Mouse (Mus musculus) intestine, embryonic 16.5 days (tissue): ENCODE results near the gene Csmd2. TPM values are rescaled to one million over a fixed set of nuclear protein-coding genes. Genes with fewer than 3 reads are reported as not detected.

ENCODE experiments used
- ATAC-seq: fragments of 200-750 bp; cut with Nextera tagmentation; 2 replicates; pipeline ENCODE4 v1.8.0; 2017; ENCODE audit warnings: moderate TSS enrichment, moderate library complexity
- H3K27ac ChIP-seq: fragments of 300-500 bp; sonication (generic); 2 replicates; pipeline ENCODE4 v1.5.1; 2014; ENCODE audit warnings: mild to moderate bottlenecking, low read length
- H3K27me3 ChIP-seq: fragments of 300-500 bp; sonication (generic); replicated peaks from 2 replicates; pipeline ENCODE4 v1.6.1; 2014; ENCODE audit warnings: low read length, control low read depth, mixed read lengths; ENCODE audit not compliant: control insufficient read depth, insufficient read depth
- H3K36me3 ChIP-seq: fragments of 300-500 bp; sonication (generic); 2 replicates; pipeline ENCODE4 v1.6.1; 2014; ENCODE audit warnings: low read length, control low read depth; ENCODE audit not compliant: control insufficient read depth, insufficient read depth
- H3K4me1 ChIP-seq: fragments of 300-500 bp; sonication (generic); 2 replicates; pipeline ENCODE4 v1.6.1; 2014; ENCODE audit warnings: low read length, control low read depth, mixed read lengths; ENCODE audit not compliant: control insufficient read depth, insufficient read depth
- H3K4me2 ChIP-seq: fragments of 300-500 bp; sonication (generic); 2 replicates; pipeline ENCODE4 v1.6.1; 2014; ENCODE audit warnings: low read depth, low read length, control low read depth
- H3K4me3 ChIP-seq: fragments of 300-500 bp; sonication (generic); 2 replicates; pipeline ENCODE4 v1.5.1; 2014; ENCODE audit warnings: mild to moderate bottlenecking, low read length
- H3K9ac ChIP-seq: fragments of 300-500 bp; sonication (generic); 2 replicates; pipeline ENCODE4 v1.6.1; 2014; ENCODE audit warnings: low read depth, low read length
- H3K9me3 ChIP-seq: fragments of 300-500 bp; sonication (generic); 2 replicates; pipeline ENCODE4 v1.6.1; 2016; ENCODE audit warnings: low read length, control low read depth; ENCODE audit not compliant: control insufficient read depth
- WGBS: fragments of 180-500 bp; shearing (Covaris S2); extraction: QIAGEN DNeasy Blood & Tissue Kit; methylation state at CpG from one replicate; pipeline ENCODE4 v1.1.7; 2014; 5-methylcytosine and 5-hydroxymethylcytosine counted together
- polyA plus RNA-seq: library from polyadenylated mRNA; unstranded; fragments of >200 nt; fragmentation: Nextera tagmentation; extraction: Ambion mirVana; gene quantifications from 2 replicates; pipeline ENCODE4 v1.2.1, GENCODE M21; 2015

The Csmd2 gene
- polyA plus RNA-seq, 1 experiment from 2014 or later = 0.09 TPM

DNA sequence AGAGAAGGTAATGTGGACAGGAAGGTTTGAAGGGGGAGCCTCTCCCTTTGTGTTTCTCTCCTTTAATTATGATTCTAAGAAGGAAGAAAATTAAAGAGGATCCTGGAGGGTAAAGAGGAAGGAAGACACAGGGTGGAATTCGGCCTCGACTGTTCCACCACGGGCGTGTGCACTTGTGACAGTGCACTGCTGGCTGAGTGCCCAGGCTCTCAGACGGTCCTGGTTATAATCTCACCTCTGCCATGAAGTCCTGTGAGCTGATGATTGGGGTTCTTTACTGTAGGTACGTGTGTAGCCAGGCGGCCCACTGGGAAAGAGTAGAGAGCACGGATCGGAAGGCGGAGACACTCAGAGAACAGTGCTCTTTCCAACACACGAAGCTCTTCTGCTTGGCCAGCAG, 285.5 kb downstream of the Csmd2 start:
- H3K9me3 ChIP-seq = no peaks in the 10 kb centered on the region

DNA sequence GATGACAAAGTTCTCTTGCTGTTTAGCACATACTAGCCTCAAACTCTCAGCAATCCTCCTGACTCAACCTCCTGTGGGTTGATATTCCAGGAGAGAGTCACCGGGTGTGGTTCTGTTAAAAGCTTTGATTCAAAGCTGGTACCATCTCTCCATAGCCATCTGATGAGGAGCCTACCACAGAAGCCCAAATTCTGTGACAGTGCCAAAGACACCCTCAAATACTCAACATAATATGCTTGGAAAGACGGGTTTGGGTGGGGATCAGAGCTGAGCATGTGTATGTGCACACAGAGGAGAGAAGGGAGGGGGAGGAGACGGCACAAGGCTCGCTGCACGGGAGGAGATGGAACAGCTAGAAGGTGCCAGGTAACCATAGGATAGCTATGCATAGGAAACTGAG, 287.5 kb downstream of the Csmd2 start:
- Histone ChIP-seq H3K4me1 (peaks cover 4% of the 10 kb centered on the region; the same call in 1 of the 2 replicates), H3K27ac (no peak overlapping the region), H3K27me3 (no peaks in the 10 kb centered on the region), H3K4me2 (no peak overlapping the region), H3K36me3 (no peaks in the 10 kb centered on the region), H3K9ac (no peak overlapping the region), H3K9me3 (no peaks in the 10 kb centered on the region), H3K4me3 (no peak overlapping the region)
- ATAC-seq = no peak
- 85% methylated on average over 5 of the region's 5 CpGs for WGBS

More for the DNA sequence above, 285.5 kb downstream of the Csmd2 start:
- Histone ChIP-seq H3K9ac (no peak overlapping the region), H3K36me3 (no peaks in the 10 kb centered on the region), H3K4me1 (peaks cover 11% of the 10 kb centered on the region; the same call in 1 of the 2 replicates), H3K27ac (no peak overlapping the region), H3K4me3 (no peak overlapping the region), H3K4me2 (no peak overlapping the region), H3K27me3 (no peaks in the 10 kb centered on the region)
- WGBS = 62% methylated on average over 11 of the region's 11 CpGs
- ATAC-seq = no peak

DNA sequence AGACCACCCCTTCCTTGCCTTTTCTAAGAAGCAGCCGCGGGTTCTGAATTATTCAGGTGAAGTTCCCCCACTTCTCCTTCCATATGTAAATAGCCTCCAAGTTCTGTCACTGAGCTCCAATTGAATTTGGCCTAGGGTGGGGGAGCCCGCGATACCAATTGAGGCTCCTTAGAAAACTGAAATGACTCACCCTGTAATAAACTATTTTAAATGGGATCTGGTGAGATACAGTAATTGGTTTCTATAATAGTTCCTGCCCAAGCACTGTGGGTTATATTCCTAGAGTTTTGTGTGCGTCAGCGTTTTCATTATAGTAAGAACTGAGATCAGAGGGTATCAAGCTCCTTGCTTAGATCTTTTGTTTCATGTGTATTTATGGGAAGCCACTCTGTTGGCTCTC, 287.9 kb downstream of the Csmd2 start:
- Histone ChIP-seq H3K27ac (no peak overlapping the region), H3K4me2 (no peak overlapping the region), H3K27me3 (no peaks in the 10 kb centered on the region), H3K4me1 (peaks cover 4% of the 10 kb centered on the region; the same call in 1 of the 2 replicates), H3K9ac (no peak overlapping the region), H3K9me3 (no peaks in the 10 kb centered on the region), H3K4me3 (no peak overlapping the region), H3K36me3 (no peaks in the 10 kb centered on the region)
- 72% methylated on average over 6 of the region's 6 CpGs for WGBS
- no peak for ATAC-seq

DNA sequence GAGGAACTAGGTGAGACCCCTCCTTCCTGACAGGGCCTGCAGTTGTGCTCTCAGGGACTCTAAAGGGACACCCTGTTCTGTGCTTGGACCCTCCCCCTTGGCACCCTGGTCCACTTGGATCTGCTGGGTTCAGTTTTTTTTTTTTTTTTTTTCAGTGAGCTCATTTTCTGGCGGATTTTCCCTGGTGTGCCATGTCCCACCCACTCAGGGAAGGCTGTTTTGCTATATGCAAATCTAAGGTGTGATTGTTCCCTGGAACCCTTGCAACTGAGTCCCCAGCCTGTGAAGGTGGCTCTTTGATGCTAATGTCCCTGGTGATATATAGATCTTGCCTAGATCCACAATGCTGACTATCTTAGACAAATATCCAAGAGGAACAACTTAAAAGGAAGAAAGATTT, 297.4 kb downstream of the Csmd2 start:
- Histone ChIP-seq H3K9me3 (no peaks in the 10 kb centered on the region), H3K4me3 (no peak overlapping the region), H3K36me3 (no peaks in the 10 kb centered on the region), H3K9ac (no peak overlapping the region), H3K4me2 (no peak overlapping the region), H3K27ac (no peak overlapping the region), H3K27me3 (no peaks in the 10 kb centered on the region), H3K4me1 (no peaks in the 10 kb centered on the region)
- ATAC-seq = no peak
- 63% methylated on average over 1 of the region's 1 CpGs for WGBS

- WGBS = 64% methylated on average over 7 of the region's 7 CpGs
- Histone ChIP-seq H3K4me2 (no peak overlapping the region), H3K27me3 (no peaks in the 10 kb centered on the region), H3K9me3 (no peaks in the 10 kb centered on the region), H3K36me3 (no peaks in the 10 kb centered on the region), H3K4me3 (no peak overlapping the region), H3K27ac (no peak overlapping the region), H3K9ac (no peak overlapping the region), H3K4me1 (no peaks in the 10 kb centered on the region)
- no peak for ATAC-seq
Measured at GRCm38 (mm10) chr4:128288095-128288494, 300.4 kb downstream of the Csmd2 start.

- Histone ChIP-seq H3K4me1 (no peaks in the 10 kb centered on the region), H3K4me2 (no peak overlapping the region), H3K27ac (no peak overlapping the region), H3K9me3 (no peaks in the 10 kb centered on the region), H3K9ac (no peak overlapping the region), H3K36me3 (no peaks in the 10 kb centered on the region), H3K4me3 (no peak overlapping the region), H3K27me3 (no peaks in the 10 kb centered on the region)
- ATAC-seq = no peak
- WGBS = 76% methylated on average over 8 of the region's 8 CpGs
Measured at GRCm38 (mm10) chr4:128304049-128304448, 316.4 kb downstream of the Csmd2 start.

GRCm38 (mm10) chr4:128306011-128306410, 318.4 kb downstream of the Csmd2 start:
- no peak overlapping the region for H3K4me3 ChIP-seq
- H3K4me1 ChIP-seq = no peaks in the 10 kb centered on the region
- no peaks in the 10 kb centered on the region for H3K36me3 ChIP-seq
- H3K9me3 ChIP-seq = no peaks in the 10 kb centered on the region
- no peak overlapping the region for H3K4me2 ChIP-seq
- no peaks in the 10 kb centered on the region for H3K27me3 ChIP-seq
- no peak overlapping the region for H3K9ac ChIP-seq
- no peak for ATAC-seq
- 88% methylated on average over 8 of the region's 8 CpGs for WGBS
- H3K27ac ChIP-seq = no peak overlapping the region

DNA sequence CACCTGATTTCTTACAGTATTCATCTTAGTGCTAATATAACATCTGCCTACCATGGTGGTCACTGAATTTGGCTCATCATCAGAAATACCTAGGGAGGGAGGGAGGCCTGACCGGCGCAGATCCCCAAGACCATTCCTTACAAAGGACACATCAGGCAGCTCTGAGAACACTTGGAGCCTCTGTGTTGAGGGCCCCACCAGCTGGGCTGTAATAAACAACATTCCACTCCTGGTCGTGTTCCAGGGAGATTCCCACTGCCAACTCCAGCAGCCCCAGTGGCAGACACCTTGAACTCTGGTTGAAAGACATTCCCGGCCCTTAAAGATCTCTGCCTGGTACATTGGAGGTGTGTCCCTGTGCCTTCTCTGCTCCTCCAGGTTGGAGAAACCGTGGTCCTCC, 327.7 kb downstream of the Csmd2 start:
- Histone ChIP-seq H3K4me3 (no peak overlapping the region), H3K9ac (no peak overlapping the region), H3K27me3 (no peaks in the 10 kb centered on the region), H3K4me2 (no peak overlapping the region), H3K4me1 (peaks cover 4% of the 10 kb centered on the region; the same call in 1 of the 2 replicates), H3K27ac (no peak overlapping the region), H3K9me3 (no peaks in the 10 kb centered on the region), H3K36me3 (no peaks in the 10 kb centered on the region)
- 43% methylated on average over 5 of the region's 5 CpGs for WGBS
- no peak for ATAC-seq

DNA sequence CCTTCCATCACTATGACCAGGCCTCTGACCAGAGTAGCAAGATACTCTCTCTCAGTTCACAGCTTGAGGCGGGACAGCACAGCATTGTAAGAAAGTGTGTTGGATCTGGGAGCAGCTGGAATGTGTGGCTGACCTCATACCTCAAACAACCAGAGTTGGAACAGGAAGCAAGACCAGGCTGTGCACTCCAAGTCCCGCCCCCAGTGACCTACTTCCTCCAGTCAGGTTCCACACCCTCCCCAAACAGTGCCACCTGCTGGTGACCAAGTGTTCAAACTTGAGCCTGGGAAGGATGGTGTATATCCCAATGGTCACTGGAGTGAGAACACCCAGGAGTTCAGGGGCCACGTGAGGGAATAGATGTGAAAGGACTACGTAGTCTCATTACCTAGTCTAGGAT, 330.3 kb downstream of the Csmd2 start:
- Histone ChIP-seq H3K27me3 (no peaks in the 10 kb centered on the region), H3K4me3 (no peak overlapping the region), H3K9ac (no peak overlapping the region), H3K27ac (no peak overlapping the region), H3K4me2 (no peak overlapping the region), H3K36me3 (no peaks in the 10 kb centered on the region), H3K4me1 (peaks cover 4% of the 10 kb centered on the region; the same call in 1 of the 2 replicates), H3K9me3 (no peaks in the 10 kb centered on the region)
- no peak for ATAC-seq
- 90% methylated on average over 4 of the region's 4 CpGs for WGBS

DNA sequence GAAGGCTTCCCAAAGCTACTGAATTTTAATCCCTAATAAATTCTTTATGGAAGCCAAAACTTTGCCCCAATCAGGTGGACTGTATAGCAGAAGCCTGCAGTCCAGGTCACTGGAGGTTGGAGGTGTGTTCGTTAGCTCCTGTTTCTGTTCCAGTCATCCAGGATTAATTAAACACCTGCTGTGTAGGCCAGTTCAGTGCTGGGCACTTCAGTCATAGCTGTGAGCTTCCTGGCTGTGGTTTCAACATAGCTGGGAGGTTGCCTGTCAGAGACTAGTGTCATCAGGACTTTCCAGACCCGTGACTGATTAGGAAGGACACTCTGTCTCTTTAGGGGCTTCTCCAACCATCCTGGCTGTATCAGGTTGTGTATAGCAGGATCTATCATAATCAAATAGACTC, 337.9 kb downstream of the Csmd2 start:
- H3K4me3 ChIP-seq = no peak overlapping the region
- no peaks in the 10 kb centered on the region for H3K9me3 ChIP-seq
- H3K9ac ChIP-seq = no peak overlapping the region
- ATAC-seq = no peak
- no peak overlapping the region for H3K27ac ChIP-seq
- H3K4me1 ChIP-seq = no peaks in the 10 kb centered on the region
- no peak overlapping the region for H3K4me2 ChIP-seq
- 73% methylated on average over 2 of the region's 2 CpGs for WGBS
- H3K27me3 ChIP-seq = no peaks in the 10 kb centered on the region
- H3K36me3 ChIP-seq = no peaks in the 10 kb centered on the region
